Mouse (Mus musculus) intestine, embryonic 16.5 days (tissue): Measurements from ENCODE around the gene Kif3a. TPM values are rescaled to one million over a fixed set of nuclear protein-coding genes. Genes with fewer than 3 reads are reported as not detected.

Experiments used
- ATAC-seq: fragments of 200-750 bp; cut with Nextera tagmentation; 2 replicates; pipeline ENCODE4 v1.8.0; 2017; ENCODE audit warnings: moderate TSS enrichment, moderate library complexity
- H3K27ac ChIP-seq: fragments of 300-500 bp; sonication (generic); 2 replicates; pipeline ENCODE4 v1.5.1; 2014; ENCODE audit warnings: mild to moderate bottlenecking, low read length
- H3K27me3 ChIP-seq: fragments of 300-500 bp; sonication (generic); replicated peaks from 2 replicates; pipeline ENCODE4 v1.6.1; 2014; ENCODE audit warnings: low read length, control low read depth, mixed read lengths; ENCODE audit not compliant: control insufficient read depth, insufficient read depth
- H3K36me3 ChIP-seq: fragments of 300-500 bp; sonication (generic); 2 replicates; pipeline ENCODE4 v1.6.1; 2014; ENCODE audit warnings: low read length, control low read depth; ENCODE audit not compliant: control insufficient read depth, insufficient read depth
- H3K4me1 ChIP-seq: fragments of 300-500 bp; sonication (generic); 2 replicates; pipeline ENCODE4 v1.6.1; 2014; ENCODE audit warnings: low read length, control low read depth, mixed read lengths; ENCODE audit not compliant: control insufficient read depth, insufficient read depth
- H3K4me2 ChIP-seq: fragments of 300-500 bp; sonication (generic); 2 replicates; pipeline ENCODE4 v1.6.1; 2014; ENCODE audit warnings: low read depth, low read length, control low read depth
- H3K4me3 ChIP-seq: fragments of 300-500 bp; sonication (generic); 2 replicates; pipeline ENCODE4 v1.5.1; 2014; ENCODE audit warnings: mild to moderate bottlenecking, low read length
- H3K9ac ChIP-seq: fragments of 300-500 bp; sonication (generic); 2 replicates; pipeline ENCODE4 v1.6.1; 2014; ENCODE audit warnings: low read depth, low read length
- H3K9me3 ChIP-seq: fragments of 300-500 bp; sonication (generic); 2 replicates; pipeline ENCODE4 v1.6.1; 2016; ENCODE audit warnings: low read length, control low read depth; ENCODE audit not compliant: control insufficient read depth
- WGBS: fragments of 180-500 bp; shearing (Covaris S2); extraction: QIAGEN DNeasy Blood & Tissue Kit; methylation state at CpG from one replicate; pipeline ENCODE4 v1.1.7; 2014; 5-methylcytosine and 5-hydroxymethylcytosine counted together
- polyA plus RNA-seq: library from polyadenylated mRNA; unstranded; fragments of >200 nt; fragmentation: Nextera tagmentation; extraction: Ambion mirVana; gene quantifications from 2 replicates; pipeline ENCODE4 v1.2.1, GENCODE M21; 2015

Kif3a gene
- polyA plus RNA-seq, 1 experiment from 2014 or later: 42.3 TPM

GRCm38 (mm10) chr11:53619428-53619827 lies 52.2 kb downstream of the Kif3a start:
- no peak overlapping the region for H3K4me3 ChIP-seq
- H3K4me1 ChIP-seq: no peaks in the 10 kb centered on the region
- 73% methylated on average over 6 of the region's 6 CpGs for WGBS
- no peak overlapping the region for H3K27ac ChIP-seq
- no peak overlapping the region for H3K4me2 ChIP-seq
- no peaks in the 10 kb centered on the region for H3K27me3 ChIP-seq
- H3K36me3 ChIP-seq: no peaks in the 10 kb centered on the region
- no peaks in the 10 kb centered on the region for H3K9me3 ChIP-seq
- no peak overlapping the region for H3K9ac ChIP-seq
- ATAC-seq: no peak

- no peaks in the 10 kb centered on the region for H3K27me3 ChIP-seq
- H3K4me3 ChIP-seq: no peak overlapping the region
- H3K36me3 ChIP-seq: no peaks in the 10 kb centered on the region
- H3K9me3 ChIP-seq: no peaks in the 10 kb centered on the region
- no peaks in the 10 kb centered on the region for H3K4me1 ChIP-seq
- H3K9ac ChIP-seq: no peak overlapping the region
- ATAC-seq: no peak
- no peak overlapping the region for H3K27ac ChIP-seq
- H3K4me2 ChIP-seq: no peak overlapping the region
- 92% methylated on average over 4 of the region's 4 CpGs for WGBS
Observed at GRCm38 (mm10) chr11:53620094-53620493, 52.9 kb downstream of the Kif3a start.

GRCm38 (mm10) chr11:53621582-53622439 lies 54.6 kb downstream of the Kif3a start:
- Histone ChIP-seq H3K4me2 (no peak overlapping the region), H3K27me3 (no peaks in the 10 kb centered on the region), H3K27ac (no peak overlapping the region), H3K36me3 (no peaks in the 10 kb centered on the region), H3K4me1 (no peaks in the 10 kb centered on the region), H3K4me3 (no peak overlapping the region), H3K9ac (no peak overlapping the region), H3K9me3 (no peaks in the 10 kb centered on the region)
- no peak for ATAC-seq
- WGBS: 83% methylated on average over 11 of the region's 11 CpGs

DNA sequence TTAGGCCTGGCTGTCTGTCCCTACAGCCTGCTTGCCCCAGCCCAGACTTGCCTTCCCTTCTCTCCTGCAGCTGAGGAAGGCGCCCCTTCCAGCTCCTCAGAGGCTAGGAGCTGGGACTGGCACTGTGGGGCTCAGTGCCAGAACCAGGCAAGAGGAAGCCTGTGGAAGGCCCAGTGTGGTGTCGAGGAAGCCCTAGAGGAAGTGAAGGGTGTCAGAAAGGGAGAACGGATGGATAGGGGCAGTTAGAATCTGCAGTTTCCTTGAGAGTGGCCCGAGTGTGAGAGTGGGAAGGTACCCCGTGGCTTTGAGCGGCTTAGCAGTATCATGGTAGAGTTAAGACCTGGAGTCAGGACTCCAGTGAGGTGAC lies 55.2 kb downstream of the Kif3a start:
- ATAC-seq: no peak
- no peaks in the 10 kb centered on the region for H3K4me1 ChIP-seq
- H3K4me3 ChIP-seq: no peak overlapping the region
- no peak overlapping the region for H3K4me2 ChIP-seq
- no peaks in the 10 kb centered on the region for H3K9me3 ChIP-seq
- H3K27me3 ChIP-seq: no peaks in the 10 kb centered on the region
- H3K9ac ChIP-seq: no peak overlapping the region
- WGBS: 67% methylated on average over 6 of the region's 6 CpGs
- H3K27ac ChIP-seq: no peak overlapping the region
- H3K36me3 ChIP-seq: no peaks in the 10 kb centered on the region

DNA sequence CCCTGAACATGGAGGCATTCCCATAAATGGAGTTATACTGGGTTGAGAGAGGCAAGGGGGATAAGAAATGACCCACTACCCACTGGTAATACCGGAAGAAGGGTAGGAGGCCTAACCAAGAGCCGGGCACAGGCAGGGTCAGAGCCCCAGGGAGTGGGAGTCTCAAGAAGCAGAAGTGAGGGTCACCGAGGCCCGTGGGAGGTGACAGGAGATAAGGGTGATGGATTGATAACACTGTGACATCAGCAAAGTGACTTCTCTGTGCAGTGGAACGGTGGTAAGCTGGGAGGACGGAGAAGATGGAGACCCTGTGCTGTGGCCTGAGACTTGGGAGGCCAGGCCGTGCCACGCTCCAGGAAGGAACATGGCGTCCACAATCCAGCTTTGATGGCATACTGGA lies 56.4 kb downstream of the Kif3a start:
- Histone ChIP-seq H3K9me3 (no peaks in the 10 kb centered on the region), H3K4me3 (no peak overlapping the region), H3K27me3 (no peaks in the 10 kb centered on the region), H3K4me2 (no peak overlapping the region), H3K9ac (no peak overlapping the region), H3K27ac (no peak overlapping the region), H3K4me1 (no peaks in the 10 kb centered on the region), H3K36me3 (no peaks in the 10 kb centered on the region)
- ATAC-seq: no peak
- 84% methylated on average over 9 of the region's 9 CpGs for WGBS

GRCm38 (mm10) chr11:53624124-53624523 lies 56.9 kb downstream of the Kif3a start:
- Histone ChIP-seq H3K9ac (no peak overlapping the region), H3K9me3 (no peaks in the 10 kb centered on the region), H3K4me3 (no peak overlapping the region), H3K27ac (no peak overlapping the region), H3K4me2 (no peak overlapping the region), H3K27me3 (no peaks in the 10 kb centered on the region), H3K4me1 (no peaks in the 10 kb centered on the region), H3K36me3 (no peaks in the 10 kb centered on the region)
- WGBS: 100% methylated on average over 2 of the region's 2 CpGs
- no peak for ATAC-seq

- 70% methylated on average over 17 of the region's 17 CpGs for WGBS
- no peak for ATAC-seq
- Histone ChIP-seq H3K27me3 (no peaks in the 10 kb centered on the region), H3K4me2 (no peak overlapping the region), H3K9me3 (no peaks in the 10 kb centered on the region), H3K9ac (no peak overlapping the region; the same call in 1 of the 2 replicates), H3K4me1 (no peaks in the 10 kb centered on the region), H3K27ac (no peak overlapping the region), H3K4me3 (no peak overlapping the region), H3K36me3 (no peaks in the 10 kb centered on the region)
Observed at GRCm38 (mm10) chr11:53626802-53627373, 59.7 kb downstream of the Kif3a start.

GRCm38 (mm10) chr11:53627859-53628258 lies 60.7 kb downstream of the Kif3a start:
- H3K4me2 ChIP-seq: no peak overlapping the region
- ATAC-seq: peak; percentile 48; the same call in 1 of the 2 replicates
- no peaks in the 10 kb centered on the region for H3K36me3 ChIP-seq
- H3K9ac ChIP-seq: no peak overlapping the region
- 8% methylated on average over 1 of the region's 1 CpGs for WGBS
- H3K4me1 ChIP-seq: no peaks in the 10 kb centered on the region
- H3K9me3 ChIP-seq: no peaks in the 10 kb centered on the region
- H3K27ac ChIP-seq: no peak overlapping the region
- H3K4me3 ChIP-seq: no peak overlapping the region
- no peaks in the 10 kb centered on the region for H3K27me3 ChIP-seq

DNA sequence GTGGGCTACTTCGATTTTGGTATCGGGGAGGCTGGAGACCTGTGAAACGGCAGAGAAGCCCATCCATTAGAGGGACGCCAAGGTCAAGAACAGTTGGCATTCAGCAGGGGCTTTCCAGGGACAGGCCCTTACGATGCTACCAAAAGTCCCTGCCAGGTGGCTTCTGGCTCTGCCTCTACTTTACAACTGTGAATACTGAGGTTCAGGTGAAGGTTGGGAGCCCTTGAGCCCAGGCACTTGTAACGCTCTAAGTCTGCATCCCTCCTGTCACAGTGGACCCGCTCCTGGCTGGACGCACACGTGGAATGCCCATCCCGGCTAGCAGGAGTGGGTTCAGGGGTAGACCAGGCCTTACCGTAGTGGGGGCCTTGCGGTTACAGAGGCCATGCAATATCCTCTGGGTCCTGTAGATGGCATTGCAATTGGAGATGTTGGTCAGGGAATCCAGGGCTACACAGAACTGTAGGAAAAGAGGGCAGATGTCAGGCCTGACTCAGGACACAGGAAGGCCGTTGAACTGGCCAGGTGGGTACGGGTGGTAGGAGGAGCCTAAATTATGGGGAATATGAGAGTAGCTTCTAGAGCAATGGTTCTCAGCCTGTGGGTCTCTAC lies 65.0 kb downstream of the Kif3a start:
- 73% methylated on average over 14 of the region's 14 CpGs for WGBS

More for the DNA sequence above, 65.0 kb downstream of the Kif3a start:
- Histone ChIP-seq H3K27me3 (peaks cover 15% of the 10 kb centered on the region; the same call in 1 of the 2 replicates), H3K9ac (no peak overlapping the region), H3K4me1 (peaks cover 8% of the 10 kb centered on the region), H3K36me3 (no peaks in the 10 kb centered on the region), H3K9me3 (no peaks in the 10 kb centered on the region), H3K27ac (no peak overlapping the region), H3K4me2 (no peak overlapping the region), H3K4me3 (no peak overlapping the region)
- ATAC-seq: no peak
